Mouse (Mus musculus) midbrain, embryonic 12.5 days (tissue): Measurements from ENCODE around the gene Klc1. TPM values are rescaled to one million over a fixed set of nuclear protein-coding genes. Genes with fewer than 3 reads are reported as not detected.
"Not testable (repeated sequence)": the region's sequence is repeated elsewhere in the genome, so short reads cannot be mapped to it uniquely, and the experiment has no call there.

ENCODE experiments used
- ATAC-seq: fragments of 200-750 bp; cut with Nextera tagmentation; 2 replicates; pipeline ENCODE4 v1.8.0; 2017; ENCODE audit warnings: low read depth, moderate TSS enrichment, moderate library complexity; ENCODE audit not compliant: low FRiP score
- H3K27ac ChIP-seq: fragments of 300-500 bp; sonication (generic); replicated peaks from 2 replicates; pipeline ENCODE4 v1.5.1; 2016; ENCODE audit warnings: mild to moderate bottlenecking
- H3K27me3 ChIP-seq: fragments of 300-500 bp; sonication (generic); 2 replicates; pipeline ENCODE4 v1.6.1; 2016; ENCODE audit warnings: mild to moderate bottlenecking
- H3K36me3 ChIP-seq: fragments of 300-500 bp; sonication (generic); 2 replicates; pipeline ENCODE4 v1.6.1; 2016
- H3K4me1 ChIP-seq: fragments of 300-500 bp; sonication (generic); 2 replicates; pipeline ENCODE4 v1.6.1; 2016
- H3K4me2 ChIP-seq: fragments of 300-500 bp; sonication (generic); replicated peaks from 2 replicates; pipeline ENCODE4 v1.6.1; 2016; ENCODE audit warnings: mild to moderate bottlenecking, moderate library complexity
- H3K4me3 ChIP-seq: fragments of 300-500 bp; sonication (generic); 2 replicates; pipeline ENCODE4 v1.5.1; 2016; ENCODE audit warnings: mild to moderate bottlenecking
- H3K9ac ChIP-seq: fragments of 300-500 bp; sonication (generic); replicated peaks from 2 replicates; pipeline ENCODE4 v1.6.1; 2016; ENCODE audit warnings: mild to moderate bottlenecking, moderate library complexity
- H3K9me3 ChIP-seq: fragments of 300-500 bp; sonication (generic); 2 replicates; pipeline ENCODE4 v1.6.1; 2016; ENCODE audit warnings: mild to moderate bottlenecking
- WGBS: fragments of 180-500 bp; shearing (Covaris S2); methylation state at CpG from one replicate; pipeline ENCODE4 v1.1.7; 2016; 5-methylcytosine and 5-hydroxymethylcytosine counted together
- polyA plus RNA-seq: library from polyadenylated mRNA; unstranded; fragments of >200 nt; fragmentation: Nextera tagmentation; extraction: Ambion mirVana; gene quantifications from 2 replicates; pipeline ENCODE4 v1.2.1, GENCODE M21; 2016

Gene Klc1
- 382 and 402 TPM in 2 replicates for polyA plus RNA-seq

- Histone ChIP-seq H3K36me3 (peaks cover 11% of the 10 kb centered on the region; the same call in 1 of the 2 replicates), H3K27ac (peak within 1 kb of the TSS; percentile 96), H3K9ac (peak within 1 kb of the TSS; percentile 97), H3K4me1 (peaks cover 39% of the 10 kb centered on the region), H3K27me3 (peaks cover 11% of the 10 kb centered on the region), H3K9me3 (no peaks in the 10 kb centered on the region), H3K4me3 (peak within 1 kb of the TSS; percentile 84), H3K4me2 (peak within 1 kb of the TSS; percentile 78)
- ATAC-seq, result peak; percentile 81
- WGBS, result 1% methylated on average over 42 of the region's 85 CpGs
Measured at GRCm38 (mm10) chr12:111758381-111759175, at the start of gene Klc1. Gene Klc1 (plus strand): TSS chr12:111758849.

GRCm38 (mm10) chr12:111710091-111710490 lies 48.6 kb upstream of the Klc1 start:
- WGBS, result 94% methylated on average over 10 of the region's 10 CpGs
- Histone ChIP-seq H3K4me2 (no peak overlapping the region), H3K27ac (no peak overlapping the region), H3K27me3 (no peaks in the 10 kb centered on the region), H3K9me3 (no peaks in the 10 kb centered on the region), H3K4me3 (no peak overlapping the region), H3K9ac (no peak overlapping the region), H3K4me1 (peaks cover 24% of the 10 kb centered on the region), H3K36me3 (peaks cover 56% of the 10 kb centered on the region)
- ATAC-seq, result no peak

- peak overlapping the region; percentile 85 for H3K27ac ChIP-seq
- peak overlapping the region; percentile 100 for H3K4me3 ChIP-seq
- H3K36me3 ChIP-seq, result peaks cover 51% of the 10 kb centered on the region
- 0% methylated on average over 33 of the region's 33 CpGs for WGBS
- no peak; the same call in 1 of the 2 replicates for ATAC-seq
- peaks cover 24% of the 10 kb centered on the region for H3K4me1 ChIP-seq
- no peaks in the 10 kb centered on the region for H3K27me3 ChIP-seq
- peaks cover 4% of the 10 kb centered on the region; the same call in 1 of the 2 replicates for H3K9me3 ChIP-seq
- peak overlapping the region; percentile 97 for H3K9ac ChIP-seq
- H3K4me2 ChIP-seq, result peak overlapping the region; percentile 88
Measured at GRCm38 (mm10) chr12:111712476-111712875, 46.2 kb upstream of the Klc1 start.

DNA sequence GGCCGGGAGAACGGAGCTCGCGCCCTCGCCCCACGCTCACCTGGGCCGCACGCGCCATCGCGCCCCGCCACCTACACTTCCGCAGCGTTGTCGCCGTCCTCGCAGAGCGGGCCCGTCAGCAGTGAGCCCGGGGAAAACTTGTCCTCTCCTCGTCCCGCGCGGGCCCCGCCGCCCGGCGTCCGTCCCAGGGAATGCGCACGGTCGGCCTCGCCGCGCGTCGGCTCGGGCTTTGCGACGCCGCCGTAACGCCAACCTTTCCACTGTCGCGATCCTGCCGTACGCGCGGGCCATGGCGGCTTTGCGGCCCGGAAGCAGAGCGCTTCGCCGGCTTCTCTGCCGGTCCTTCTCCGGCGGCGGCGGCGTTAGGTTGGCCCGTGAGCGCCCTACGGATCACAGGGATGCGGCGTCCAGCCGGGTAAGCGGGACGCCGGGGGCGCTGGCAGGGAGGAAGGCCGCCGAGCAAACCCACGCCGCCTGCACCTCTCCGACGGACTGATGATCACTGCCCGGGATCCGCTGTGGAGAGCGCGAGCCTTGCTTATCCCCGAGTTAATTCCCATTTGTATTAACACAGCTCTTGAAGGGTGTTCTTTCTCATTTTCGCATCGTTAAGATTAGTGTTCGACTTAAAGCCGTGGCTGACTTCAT lies 45.5 kb upstream of the Klc1 start, which contains the start of the genes Bag5 and Apopt1:
TSS of gene Bag5 (minus strand) at position 254 of the 648 bp plus-strand sequence.
TSS of gene Apopt1 (plus strand) at position 258 of the 648 bp plus-strand sequence.
- WGBS, result under 1% methylated on average over 65 of the region's 86 CpGs
- peak; percentile 95 for ATAC-seq
- peaks cover 45% of the 10 kb centered on the region for H3K36me3 ChIP-seq
- H3K4me1 ChIP-seq, result peaks cover 24% of the 10 kb centered on the region
- H3K4me3 ChIP-seq, result peak within 1 kb of the TSS; percentile 100
- H3K27me3 ChIP-seq, result no peaks in the 10 kb centered on the region
- H3K9me3 ChIP-seq, result peaks cover 4% of the 10 kb centered on the region; the same call in 1 of the 2 replicates
- peak within 1 kb of the TSS; percentile 85 for H3K27ac ChIP-seq
- H3K4me2 ChIP-seq, result peak within 1 kb of the TSS; percentile 88
- H3K9ac ChIP-seq, result peak within 1 kb of the TSS; percentile 97

DNA sequence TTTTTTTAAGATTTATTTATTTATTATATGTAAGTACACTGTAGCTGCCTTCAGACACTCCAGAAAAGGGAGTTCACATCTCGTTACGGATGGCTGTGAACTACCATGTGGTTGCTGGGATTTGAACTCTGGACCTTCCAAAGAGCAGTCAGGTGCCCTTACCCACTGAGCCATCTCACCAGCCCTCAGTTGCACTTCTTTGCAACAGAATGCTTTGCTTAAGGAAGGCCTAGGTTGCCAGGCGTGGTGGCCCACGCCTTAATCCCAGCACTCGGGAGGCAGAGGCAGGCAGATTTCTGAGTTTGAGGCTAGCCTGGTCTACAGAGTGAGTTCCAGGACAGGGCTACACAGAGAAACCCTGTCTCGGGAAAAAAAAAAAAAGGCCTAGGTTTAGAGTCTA lies 44.8 kb upstream of the Klc1 start:
- Histone ChIP-seq H3K4me3 (peak overlapping the region; percentile 100), H3K36me3 (peaks cover 39% of the 10 kb centered on the region), H3K9ac (peak overlapping the region; percentile 97; the same call in 1 of the 2 replicates), H3K4me1 (peaks cover 30% of the 10 kb centered on the region), H3K4me2 (peak overlapping the region; percentile 88)
- H3K27me3 ChIP-seq, H3K9me3 ChIP-seq, H3K27ac ChIP-seq, ATAC-seq: not testable (repeated sequence)
- WGBS, result 77% methylated on average over 6 of the region's 6 CpGs

DNA sequence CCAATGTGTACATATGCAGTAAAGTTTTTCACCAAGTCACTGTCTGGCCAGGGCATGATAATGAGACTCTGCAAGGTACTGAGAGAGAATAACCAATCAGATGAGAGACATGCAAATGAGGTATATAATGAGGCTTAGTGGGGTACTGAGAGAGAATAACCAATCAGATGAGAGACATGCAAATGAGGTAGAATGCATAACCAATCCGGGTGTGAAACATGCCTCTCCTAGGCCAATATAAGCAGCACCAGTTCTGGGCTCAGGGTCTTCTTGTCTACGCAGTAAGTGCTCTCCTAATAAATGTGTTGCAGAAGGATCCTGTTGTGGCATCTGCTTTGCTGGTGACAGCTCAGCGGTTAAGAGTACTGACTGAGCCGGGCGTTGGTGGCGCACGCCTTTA lies 42.1 kb upstream of the Klc1 start:
- Histone ChIP-seq H3K4me2 (no peak overlapping the region), H3K27me3 (no peaks in the 10 kb centered on the region), H3K4me3 (no peak overlapping the region), H3K36me3 (peaks cover 15% of the 10 kb centered on the region; the same call in 1 of the 2 replicates), H3K27ac (no peak overlapping the region), H3K4me1 (peaks cover 32% of the 10 kb centered on the region), H3K9ac (no peak overlapping the region), H3K9me3 (peaks cover 4% of the 10 kb centered on the region; the same call in 1 of the 2 replicates)
- no peak for ATAC-seq
- WGBS, result over 99% methylated on average over 7 of the region's 7 CpGs

- Histone ChIP-seq H3K4me3 (no peak overlapping the region), H3K36me3 (peaks cover 22% of the 10 kb centered on the region; the same call in 1 of the 2 replicates), H3K4me1 (peaks cover 23% of the 10 kb centered on the region), H3K27me3 (no peaks in the 10 kb centered on the region), H3K4me2 (no peak overlapping the region), H3K9ac (no peak overlapping the region), H3K9me3 (peaks cover 4% of the 10 kb centered on the region; the same call in 1 of the 2 replicates), H3K27ac (peak overlapping the region; percentile 22; the same call in 1 of the 2 replicates)
- 38% methylated on average over 8 of the region's 8 CpGs for WGBS
- ATAC-seq, result no peak
Measured at GRCm38 (mm10) chr12:111718656-111719055, 40.0 kb upstream of the Klc1 start.

- no peak overlapping the region for H3K4me3 ChIP-seq
- no peak for ATAC-seq
- H3K36me3 ChIP-seq, result peaks cover 30% of the 10 kb centered on the region
- no peak overlapping the region for H3K27ac ChIP-seq
- no peak overlapping the region for H3K4me2 ChIP-seq
- 76% methylated on average over 4 of the region's 4 CpGs for WGBS
- H3K9me3 ChIP-seq, result peaks cover 4% of the 10 kb centered on the region; the same call in 1 of the 2 replicates
- H3K4me1 ChIP-seq, result peaks cover 19% of the 10 kb centered on the region
- H3K27me3 ChIP-seq, result no peaks in the 10 kb centered on the region
- no peak overlapping the region for H3K9ac ChIP-seq
Measured at GRCm38 (mm10) chr12:111720222-111720621, 38.4 kb upstream of the Klc1 start.

GRCm38 (mm10) chr12:111722654-111723053 lies 36.0 kb upstream of the Klc1 start:
- peaks cover 28% of the 10 kb centered on the region for H3K36me3 ChIP-seq
- no peak overlapping the region for H3K27ac ChIP-seq
- no peak overlapping the region for H3K9ac ChIP-seq
- WGBS, result 76% methylated on average over 9 of the region's 9 CpGs
- peaks cover 19% of the 10 kb centered on the region for H3K4me1 ChIP-seq
- no peaks in the 10 kb centered on the region for H3K9me3 ChIP-seq
- no peaks in the 10 kb centered on the region for H3K27me3 ChIP-seq
- no peak overlapping the region for H3K4me2 ChIP-seq
- no peak overlapping the region for H3K4me3 ChIP-seq
- ATAC-seq, result no peak

- Histone ChIP-seq H3K4me1 (peaks cover 10% of the 10 kb centered on the region), H3K4me2 (no peak overlapping the region), H3K27me3 (no peaks in the 10 kb centered on the region), H3K27ac (peak overlapping the region; percentile 55), H3K9me3 (no peaks in the 10 kb centered on the region), H3K9ac (0 out of 2 replicates have a peak overlapping the region, but pooled peaks have one; percentile 6), H3K36me3 (peaks cover 38% of the 10 kb centered on the region), H3K4me3 (no peak overlapping the region)
- 0 out of 2 replicates have a peak, but pooled peaks have one; percentile 19 for ATAC-seq
- 31% methylated on average over 6 of the region's 6 CpGs for WGBS
Measured at GRCm38 (mm10) chr12:111724638-111725337, 33.9 kb upstream of the Klc1 start.

GRCm38 (mm10) chr12:111725338-111726121 lies 33.1 kb upstream of the Klc1 start:
- no peak for ATAC-seq
- no peak overlapping the region for H3K4me2 ChIP-seq
- H3K9me3 ChIP-seq, result no peaks in the 10 kb centered on the region
- WGBS, result 61% methylated on average over 12 of the region's 12 CpGs
- H3K4me3 ChIP-seq, result no peak overlapping the region
- H3K27me3 ChIP-seq, result no peaks in the 10 kb centered on the region
- peaks cover 10% of the 10 kb centered on the region for H3K4me1 ChIP-seq
- H3K36me3 ChIP-seq, result peaks cover 40% of the 10 kb centered on the region
- peak overlapping the region; percentile 55 for H3K27ac ChIP-seq
- no peak overlapping the region for H3K9ac ChIP-seq
